Mouse (Mus musculus): ENCODE measurements at regions not wholly inside any gene's neighbourhood (a gene's known extent, or its start where the extent isn't known, plus 50 kb on each side); places are given as distances from the start of the nearest gene placed in this dataset.

GRCm38 (mm10) chr19:23065548-23065947, 75.5 kb upstream of the Klf9 start:
- no peak for DNase-seq (ENCODE audit: extremely low spot score in 1 of 2, low spot score in 2 of 2)

GRCm38 (mm10) chr19:23066726-23067125, 74.3 kb upstream of the Klf9 start:
- H3K4me3 ChIP-seq: no peak overlapping the region
- no peak for DNase-seq (ENCODE audit: extremely low spot score in 1 of 2, low spot score in 2 of 2)
- intact Hi-C loops (cut with DNase I): no loop called here
- H3K27ac ChIP-seq: no peak overlapping the region
- TF ChIP-seq CTCF (IDR thresholded peaks at IDR 0.05): no peak

More at GRCm38 (mm10) chr19:23065548-23065947, 75.5 kb upstream of the Klf9 start:
- Histone ChIP-seq H3K4me3 (no peak overlapping the region), H3K27ac (0 out of 2 replicates have a peak overlapping the region, but pooled peaks have one; percentile 3)
- intact Hi-C loops (cut with DNase I): no loop called here
- TF ChIP-seq CTCF (IDR thresholded peaks at IDR 0.05): peak; percentile 24

GRCm38 (mm10) chr19:23068600-23068999, 72.4 kb upstream of the Klf9 start:
- Histone ChIP-seq H3K27ac (no peak overlapping the region), H3K4me3 (no peak overlapping the region)
- intact Hi-C loops (cut with DNase I): no loop called here
- TF ChIP-seq CTCF (IDR thresholded peaks at IDR 0.05): no peak
- DNase-seq (ENCODE audit: extremely low spot score in 1 of 2, low spot score in 2 of 2): no peak

- TF ChIP-seq CTCF (IDR thresholded peaks at IDR 0.05): no peak
- DNase-seq (ENCODE audit: extremely low spot score in 1 of 2, low spot score in 2 of 2): no peak
- intact Hi-C loops (cut with DNase I): no loop called here
- no peak overlapping the region for H3K4me3 ChIP-seq
- no peak overlapping the region for H3K27ac ChIP-seq
These were observed 71.4 kb upstream of the Klf9 start for GRCm38 (mm10) chr19:23069656-23070055.

- TF ChIP-seq CTCF (IDR thresholded peaks at IDR 0.05): no peak
- Histone ChIP-seq H3K27ac (no peak overlapping the region), H3K4me3 (no peak overlapping the region)
- intact Hi-C loops (cut with DNase I): no loop called here
- no peak for DNase-seq (ENCODE audit: extremely low spot score in 1 of 2, low spot score in 2 of 2)
These were observed 70.0 kb upstream of the Klf9 start for GRCm38 (mm10) chr19:23071000-23071399.

- no peak for TF ChIP-seq CTCF (IDR thresholded peaks at IDR 0.05)
- no peak for DNase-seq (ENCODE audit: extremely low spot score in 1 of 2, low spot score in 2 of 2)
- intact Hi-C loops (cut with DNase I): no loop called here
- Histone ChIP-seq H3K4me3 (no peak overlapping the region), H3K27ac (no peak overlapping the region)
These were observed 66.1 kb upstream of the Klf9 start for GRCm38 (mm10) chr19:23074602-23075570.

GRCm38 (mm10) chr19:23075790-23076189, 65.2 kb upstream of the Klf9 start:
- TF ChIP-seq CTCF (IDR thresholded peaks at IDR 0.05): no peak
- no peak overlapping the region for H3K27ac ChIP-seq
- intact Hi-C loops (cut with DNase I): no loop called here
- no peak overlapping the region for H3K4me3 ChIP-seq
- DNase-seq (ENCODE audit: extremely low spot score in 1 of 2, low spot score in 2 of 2): no peak

- Histone ChIP-seq H3K27ac (no peak overlapping the region), H3K4me3 (no peak overlapping the region)
- TF ChIP-seq CTCF (IDR thresholded peaks at IDR 0.05): no peak
- intact Hi-C loops (cut with DNase I): no loop called here
- DNase-seq (ENCODE audit: extremely low spot score in 1 of 2, low spot score in 2 of 2): no peak
These were observed 55.8 kb upstream of the Klf9 start for GRCm38 (mm10) chr19:23085173-23085660.

GRCm38 (mm10) chr19:23087575-23087974, 53.5 kb upstream of the Klf9 start:
- Histone ChIP-seq H3K27ac (no peak overlapping the region), H3K4me3 (no peak overlapping the region)
- no peak for DNase-seq (ENCODE audit: extremely low spot score in 1 of 2, low spot score in 2 of 2)
- TF ChIP-seq CTCF (IDR thresholded peaks at IDR 0.05): no peak
- intact Hi-C loops (cut with DNase I): no loop called here

- H3K27ac ChIP-seq: no peak overlapping the region
- intact Hi-C loops (cut with DNase I): no loop called here
- no peak for TF ChIP-seq CTCF (IDR thresholded peaks at IDR 0.05)
- H3K4me3 ChIP-seq: no peak overlapping the region
- no peak for DNase-seq (ENCODE audit: extremely low spot score in 1 of 2, low spot score in 2 of 2)
These were observed 51.9 kb upstream of the Klf9 start for GRCm38 (mm10) chr19:23089081-23089480.

- TF ChIP-seq CTCF (IDR thresholded peaks at IDR 0.05): no peak
- Histone ChIP-seq H3K27ac (no peak overlapping the region), H3K4me3 (no peak overlapping the region)
- intact Hi-C loops (cut with DNase I): no loop called here
- no peak for DNase-seq (ENCODE audit: extremely low spot score in 1 of 2, low spot score in 2 of 2)
These were observed 51.1 kb upstream of the Klf9 start for GRCm38 (mm10) chr19:23089761-23090514.
